Mouse (Mus musculus) WW6 (cell line): ENCODE measurements around the gene Tbcc.

Source experiments
- DNase-seq: peaks from one replicate; pipeline ENCODE4 v3.0.0-alpha.2; 2013; ENCODE audit warnings: low read depth, low spot score

Tbcc gene

GRCm38 (mm10) chr17:46903876-46904490 is 13.5 kb downstream of the Tbcc start:
- peak; percentile 70 for DNase-seq

DNA sequence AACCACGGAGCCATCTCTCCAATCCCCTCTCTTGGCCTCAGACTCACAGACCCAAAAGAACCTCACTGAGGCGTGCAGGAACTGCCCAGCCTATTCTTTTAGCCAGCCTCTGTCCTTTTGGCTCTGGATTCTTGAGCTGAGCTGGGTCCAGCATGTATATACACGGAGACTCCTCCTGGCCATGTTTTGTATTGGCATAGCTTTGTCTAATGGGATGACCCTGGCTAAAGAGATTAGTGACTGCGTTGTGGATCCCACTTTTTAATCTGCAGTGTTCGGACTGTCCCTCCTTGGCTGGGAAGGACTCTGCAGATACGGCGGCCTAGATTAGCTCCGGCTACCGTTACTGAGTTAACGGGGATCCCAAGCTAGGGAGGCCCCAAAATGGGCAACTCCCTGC is 19.7 kb downstream of the Tbcc start, which contains the start of gene Prph2:
Gene Prph2 (plus strand): TSS at position 274 of the 400 bp plus-strand sequence.
- DNase-seq, result no peak

DNA sequence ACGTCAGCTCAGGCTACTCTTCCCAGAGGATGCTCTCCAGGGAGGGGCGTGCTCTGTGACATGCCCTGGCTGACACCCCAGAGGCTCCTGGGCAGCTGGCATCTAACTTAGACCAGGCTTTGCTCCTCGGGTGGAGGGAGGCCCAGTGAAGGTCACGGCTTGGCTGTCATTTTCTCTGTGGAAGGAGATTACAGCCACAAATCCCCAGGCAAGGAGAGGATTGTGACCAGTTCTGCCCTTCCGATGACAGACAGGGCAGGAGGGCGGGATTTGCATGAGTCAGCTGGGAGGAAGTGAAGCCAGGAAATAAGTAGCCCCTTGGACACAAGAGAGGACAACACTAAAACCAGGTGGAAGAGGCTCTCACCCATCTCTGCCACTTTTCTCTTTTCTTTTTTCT is 21.8 kb downstream of the Tbcc start:
- no peak for DNase-seq

- DNase-seq, result no peak
These were observed 24.6 kb downstream of the Tbcc start for GRCm38 (mm10) chr17:46915129-46915528.

- DNase-seq, result no peak
These were observed 28.5 kb downstream of the Tbcc start for GRCm38 (mm10) chr17:46918951-46919350.

DNA sequence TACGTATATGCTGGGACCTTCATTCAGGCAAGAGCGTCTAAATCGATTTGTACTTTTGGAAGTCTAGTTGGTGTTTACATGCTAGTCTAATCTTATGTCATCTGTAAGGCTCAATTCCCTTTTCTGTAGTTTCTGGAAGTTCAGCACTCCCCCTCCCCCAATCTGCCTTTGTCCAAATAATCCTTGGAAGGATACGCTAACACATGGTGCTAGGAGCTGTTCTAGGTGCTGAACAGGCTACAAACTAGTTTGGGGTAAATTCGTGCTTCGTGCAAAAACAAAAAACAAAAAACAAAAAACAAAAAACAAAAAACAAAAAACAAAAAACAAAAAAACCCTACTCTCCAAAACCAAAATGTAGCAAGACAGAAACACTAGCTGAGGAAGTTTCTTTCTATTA is 30.4 kb downstream of the Tbcc start:
- DNase-seq, result no peak

- DNase-seq, result no peak
These were observed 35.7 kb downstream of the Tbcc start for GRCm38 (mm10) chr17:46926192-46926591.

DNA sequence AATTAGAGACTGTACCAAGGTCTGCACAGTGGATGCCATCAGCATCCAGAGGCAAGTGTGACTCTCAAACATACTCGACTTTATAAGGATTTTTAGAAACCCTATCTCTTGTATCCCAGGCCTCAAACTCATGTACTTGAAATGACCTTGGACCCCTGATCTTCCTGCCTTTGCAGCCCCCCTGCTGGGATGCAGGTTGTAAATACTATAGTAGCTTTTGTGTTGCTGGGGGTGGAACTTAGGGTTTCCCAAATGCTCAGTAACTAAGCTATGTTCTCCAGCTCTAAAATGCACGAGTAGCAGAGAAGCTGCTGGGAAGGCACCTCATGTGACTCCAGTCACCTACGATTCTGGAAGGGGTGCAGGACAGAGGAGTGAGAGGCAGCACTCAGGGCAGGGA is 36.5 kb downstream of the Tbcc start:
- peak; percentile 43 for DNase-seq

GRCm38 (mm10) chr17:46927781-46928180 is 37.3 kb downstream of the Tbcc start:
- no peak for DNase-seq

- no peak for DNase-seq
These were observed 38.8 kb downstream of the Tbcc start for GRCm38 (mm10) chr17:46929277-46929676.

DNA sequence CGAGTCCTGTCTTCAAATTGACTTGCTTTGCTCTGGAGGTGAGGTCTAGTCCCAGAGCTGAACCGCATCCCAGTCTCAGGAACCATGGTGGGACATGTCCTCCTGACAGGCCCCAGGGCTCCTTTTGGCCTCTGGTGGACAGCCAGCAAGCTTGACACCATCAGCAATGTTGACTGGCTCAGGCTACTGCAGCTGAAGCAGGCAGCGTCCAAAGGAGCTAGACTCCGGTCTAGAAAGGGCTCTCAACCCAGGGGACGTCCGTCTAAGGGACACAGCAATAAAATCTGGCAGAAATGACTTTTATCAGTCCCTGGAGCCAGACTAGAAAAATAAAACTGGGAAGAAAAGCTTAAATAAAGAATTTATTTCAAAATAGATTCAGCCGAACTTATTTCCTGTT is 39.4 kb downstream of the Tbcc start:
- DNase-seq, result no peak

- DNase-seq, result no peak
These were observed 42.5 kb downstream of the Tbcc start for GRCm38 (mm10) chr17:46932961-46933360.

DNA sequence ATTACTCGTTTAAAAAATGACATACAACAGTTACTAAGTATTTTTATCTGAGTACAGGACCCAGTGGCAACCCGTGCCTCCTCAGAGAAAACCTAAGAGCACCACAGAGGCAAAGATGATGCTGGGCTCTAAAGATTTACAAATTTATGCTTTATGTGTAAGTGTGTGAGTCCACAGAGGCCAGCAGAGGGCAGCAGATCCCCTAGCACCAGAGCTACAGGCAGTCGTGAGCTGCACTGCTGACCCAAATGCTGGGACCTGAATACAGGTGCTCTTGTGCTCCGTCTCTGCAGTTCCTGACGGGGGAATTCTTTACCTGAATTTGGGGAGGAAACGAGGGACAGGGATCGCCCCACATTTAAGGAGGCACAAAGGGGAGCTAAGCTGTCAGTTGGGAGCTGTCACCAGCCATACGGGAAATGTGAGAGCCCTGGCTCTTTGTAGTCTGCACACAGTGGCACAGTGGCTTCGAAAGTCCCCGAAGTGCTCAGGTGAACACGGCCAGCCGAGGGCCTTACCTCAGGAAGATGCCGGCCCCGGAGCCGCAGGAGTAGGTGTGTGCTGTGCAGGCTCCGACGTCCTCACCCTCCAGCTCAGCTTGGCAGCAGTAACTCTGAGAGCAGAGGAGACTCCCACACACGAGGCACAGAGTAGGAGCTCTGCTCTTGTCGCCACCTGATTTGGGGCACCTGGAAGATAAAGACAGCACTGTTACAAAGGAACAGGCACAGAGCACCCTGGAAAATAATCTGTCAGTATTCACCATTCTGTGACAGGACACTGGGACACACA is 43.3 kb downstream of the Tbcc start:
- DNase-seq, result peak; percentile 38

DNA sequence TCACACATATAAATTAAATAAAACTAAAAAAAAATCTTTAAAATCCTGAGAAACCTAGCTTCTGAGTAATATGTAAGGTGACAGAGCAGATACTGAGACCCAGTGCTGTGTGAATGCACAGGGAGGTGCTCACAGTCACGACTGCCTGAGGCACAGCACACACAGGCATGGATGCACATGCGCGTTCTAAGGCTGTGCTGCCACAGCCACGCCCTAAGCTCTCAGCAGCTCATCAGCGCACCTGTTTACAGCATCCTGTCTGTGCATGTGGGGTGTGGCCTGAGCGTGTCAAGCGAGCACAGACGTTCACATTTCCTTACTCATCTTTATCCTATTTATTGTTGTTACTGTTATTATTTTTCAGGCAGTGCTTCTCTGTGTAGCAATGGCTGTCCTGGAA is 50.0 kb downstream of the Tbcc start:
- no peak for DNase-seq
